Mouse (Mus musculus): ENCODE measurements at regions not wholly inside any gene's neighbourhood (a gene's known extent, or its start where the extent isn't known, plus 50 kb on each side); places are given as distances from the start of the nearest gene placed in this dataset.

DNA sequence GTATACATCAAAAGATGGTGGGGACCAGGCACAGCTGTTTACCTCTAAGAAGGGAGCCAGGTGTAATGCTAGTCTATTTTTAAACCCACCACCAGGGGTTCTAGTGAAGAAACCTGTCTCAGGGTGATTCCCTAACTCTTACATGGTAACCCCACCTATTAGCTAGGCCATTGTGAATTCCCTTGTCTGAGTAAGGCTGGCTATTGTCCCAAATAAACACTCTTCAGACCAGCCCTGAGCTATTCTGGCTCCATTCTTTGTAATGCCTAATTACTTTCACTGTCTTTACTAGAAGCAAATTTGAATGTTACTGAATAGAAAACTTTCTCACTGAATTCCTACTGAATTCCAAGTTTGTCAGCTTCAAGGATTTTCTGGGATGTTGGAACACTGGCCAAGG is 177.2 kb upstream of the Gm10800 start:
- Histone ChIP-seq H3K4me3 (ENCODE audit: low read depth, low read length) (no peak overlapping the region), H3K36me3 (ENCODE audit: control insufficient read depth, insufficient read depth, low read length) (no peaks in the 10 kb centered on the region), H3K9ac (ENCODE audit: low read length) (no peak overlapping the region), H3K27ac (ENCODE audit: low read depth, low read length) (no peak overlapping the region), H3K4me1 (ENCODE audit: control insufficient read depth, insufficient read depth, low read length) (no peaks in the 10 kb centered on the region), H3K9me3 (replicated peaks; ENCODE audit: control insufficient read depth, low read length) (no peaks in the 10 kb centered on the region), H3K27me3 (replicated peaks; ENCODE audit: control insufficient read depth, insufficient read depth, low read length) (no peaks in the 10 kb centered on the region), H3K4me2 (ENCODE audit: low read length) (no peak overlapping the region)
- ATAC-seq (no peak), DNase-seq (ENCODE audit: low spot score) (peak; percentile 7)
